Mouse (Mus musculus): ENCODE data around the gene Alpk3. TPM values are rescaled to one million over a fixed set of nuclear protein-coding genes. Genes with fewer than 3 reads are reported as not detected.
A peak's percentile ranks its signal among the peaks of the same experiment; 100 is the strongest.
"Not testable (repeated sequence)": the region's sequence is repeated elsewhere in the genome, so short reads cannot be mapped to it uniquely, and the experiment has no call there.

The Alpk3 gene
- polyA plus RNA-seq, 1 experiment from 2014 or later = 0.06 TPM

DNA sequence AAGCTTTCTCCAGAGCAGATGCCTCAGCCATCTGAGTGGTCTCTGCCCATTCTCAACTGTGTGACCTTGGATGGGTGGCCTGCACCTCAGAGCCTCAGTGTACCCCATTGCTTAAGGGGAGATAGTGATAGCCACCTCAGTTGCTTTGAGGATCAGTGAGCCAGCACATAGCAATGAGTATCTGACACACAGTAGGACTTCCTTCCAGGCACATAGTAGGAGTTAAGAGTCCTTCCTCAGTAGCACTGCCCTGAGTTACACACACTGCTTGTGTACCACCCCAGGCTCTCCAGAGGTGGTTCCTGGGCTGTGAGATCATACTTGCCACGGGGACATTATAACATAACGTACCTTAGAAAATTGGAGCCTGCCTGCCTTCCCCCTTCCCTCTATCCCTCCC is 76.5 kb downstream of the Alpk3 start:
- no peak overlapping the region for H3K4me2 ChIP-seq (ENCODE audit: low read length)
- WGBS = 72% methylated on average over 2 of the region's 2 CpGs
- no peaks in the 10 kb centered on the region for H3K9me3 ChIP-seq (ENCODE audit: control insufficient read depth, low read length)
- H3K36me3 ChIP-seq (ENCODE audit: control insufficient read depth, insufficient read depth) = no peaks in the 10 kb centered on the region
- H3K27ac ChIP-seq (ENCODE audit: low read length) = no peak overlapping the region
- H3K4me3 ChIP-seq (replicated peaks; ENCODE audit: low read length) = no peak overlapping the region
- H3K27me3 ChIP-seq (replicated peaks; ENCODE audit: control insufficient read depth, insufficient read depth, low read length) = no peaks in the 10 kb centered on the region
- H3K9ac ChIP-seq (replicated peaks; ENCODE audit: low read depth, low read length) = no peak overlapping the region
- ATAC-seq = no peak
- no peaks in the 10 kb centered on the region for H3K4me1 ChIP-seq (replicated peaks; ENCODE audit: control insufficient read depth, insufficient read depth, low read length)

DNA sequence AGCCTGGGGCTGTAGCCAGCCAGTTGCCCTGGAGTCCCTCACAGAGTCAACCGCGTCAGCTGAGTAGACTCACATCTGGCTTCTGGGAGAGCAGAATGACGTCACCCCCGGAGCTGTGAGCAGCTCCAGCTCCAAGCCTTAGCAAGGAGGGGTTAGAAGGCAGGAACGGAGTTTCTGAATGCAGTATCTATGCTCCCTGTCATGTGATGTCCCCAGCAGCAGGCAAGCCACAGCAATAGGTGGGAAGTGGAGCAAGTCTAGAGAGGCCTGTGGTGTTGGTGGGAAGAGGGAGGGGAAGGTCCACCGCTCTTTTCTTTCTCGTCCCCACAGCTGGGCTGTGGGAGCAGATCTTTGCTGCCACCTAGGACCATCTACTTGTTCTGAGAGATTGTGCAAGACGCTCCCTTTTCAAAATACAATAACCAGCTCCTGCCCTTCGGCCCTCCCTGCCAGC is 77.2 kb downstream of the Alpk3 start:
- H3K27ac ChIP-seq (ENCODE audit: low read length) = no peak overlapping the region
- H3K9me3 ChIP-seq (ENCODE audit: control insufficient read depth, low read length) = no peaks in the 10 kb centered on the region
- peak overlapping the region; percentile 24 for H3K4me2 ChIP-seq (ENCODE audit: low read length)
- 41% methylated on average over 9 of the region's 9 CpGs for WGBS
- no peaks in the 10 kb centered on the region for H3K27me3 ChIP-seq (replicated peaks; ENCODE audit: control insufficient read depth, insufficient read depth, low read length)
- H3K9ac ChIP-seq (replicated peaks; ENCODE audit: low read depth, low read length) = no peak overlapping the region
- ATAC-seq = peak; percentile 77
- no peak overlapping the region for H3K4me3 ChIP-seq (replicated peaks; ENCODE audit: low read length)
- no peaks in the 10 kb centered on the region for H3K36me3 ChIP-seq (ENCODE audit: control insufficient read depth, insufficient read depth)
- H3K4me1 ChIP-seq (replicated peaks; ENCODE audit: control insufficient read depth, insufficient read depth, low read length) = no peaks in the 10 kb centered on the region

DNA sequence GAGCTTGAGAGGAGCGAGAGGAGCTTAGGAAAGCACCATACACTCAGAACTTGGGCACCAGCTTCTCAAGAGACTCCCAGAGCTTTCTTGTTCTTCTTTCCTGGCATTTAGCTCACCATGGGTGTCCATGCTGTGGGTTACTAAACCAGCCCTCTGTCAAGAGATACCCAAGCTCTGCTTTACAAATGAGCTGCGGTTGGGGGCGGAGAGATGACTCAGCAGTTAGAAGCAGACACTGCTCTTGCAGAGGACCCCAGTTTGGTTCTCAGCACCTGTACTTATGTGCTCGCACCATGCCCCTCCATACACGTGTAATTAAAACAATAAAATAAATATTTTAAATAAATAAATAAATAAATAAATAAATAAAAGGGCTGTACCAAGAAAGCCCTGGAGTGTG is 79.9 kb downstream of the Alpk3 start:
- no peak overlapping the region for H3K4me2 ChIP-seq (ENCODE audit: low read length)
- ATAC-seq = no peak

DNA sequence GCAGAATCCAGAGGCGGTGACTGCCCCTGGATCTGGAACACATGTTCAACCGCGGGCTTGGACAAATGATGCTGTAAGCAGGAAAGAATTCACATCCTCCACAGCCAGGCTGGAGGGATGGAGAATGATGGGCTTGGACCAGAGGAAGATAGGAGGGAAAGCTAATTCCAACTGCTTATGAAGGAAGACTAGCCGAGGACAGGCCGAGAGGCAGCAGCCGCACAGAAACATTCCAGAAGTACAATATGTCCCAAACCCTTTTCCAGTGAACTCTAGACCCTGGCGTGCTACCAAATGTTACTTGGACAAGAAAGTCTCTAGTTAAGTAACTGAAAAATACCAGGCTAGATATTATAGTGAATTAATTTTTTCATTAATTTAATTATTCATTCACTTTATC is 81.7 kb downstream of the Alpk3 start:
- Histone ChIP-seq H3K27me3 (replicated peaks; ENCODE audit: control insufficient read depth, insufficient read depth, low read length) (no peaks in the 10 kb centered on the region), H3K9ac (replicated peaks; ENCODE audit: low read depth, low read length) (no peak overlapping the region), H3K36me3 (ENCODE audit: control insufficient read depth, insufficient read depth) (no peaks in the 10 kb centered on the region), H3K4me3 (replicated peaks; ENCODE audit: low read length) (no peak overlapping the region), H3K27ac (ENCODE audit: low read length) (no peak overlapping the region), H3K9me3 (ENCODE audit: control insufficient read depth, low read length) (no peaks in the 10 kb centered on the region), H3K4me2 (ENCODE audit: low read length) (no peak overlapping the region), H3K4me1 (replicated peaks; ENCODE audit: control insufficient read depth, insufficient read depth, low read length) (no peaks in the 10 kb centered on the region)
- ATAC-seq = no peak
- WGBS = 92% methylated on average over 7 of the region's 7 CpGs

More for the DNA sequence above, 79.9 kb downstream of the Alpk3 start:
- H3K9ac ChIP-seq (replicated peaks; ENCODE audit: low read depth, low read length) = no peak overlapping the region
- 84% methylated on average over 5 of the region's 5 CpGs for WGBS
- no peak overlapping the region for H3K27ac ChIP-seq (ENCODE audit: low read length)
- H3K27me3 ChIP-seq (replicated peaks; ENCODE audit: control insufficient read depth, insufficient read depth, low read length) = no peaks in the 10 kb centered on the region
- no peaks in the 10 kb centered on the region for H3K9me3 ChIP-seq (ENCODE audit: control insufficient read depth, low read length)
- no peaks in the 10 kb centered on the region for H3K4me1 ChIP-seq (replicated peaks; ENCODE audit: control insufficient read depth, insufficient read depth, low read length)
- H3K4me3 ChIP-seq (replicated peaks; ENCODE audit: low read length) = no peak overlapping the region
- H3K36me3 ChIP-seq (ENCODE audit: control insufficient read depth, insufficient read depth) = no peaks in the 10 kb centered on the region

DNA sequence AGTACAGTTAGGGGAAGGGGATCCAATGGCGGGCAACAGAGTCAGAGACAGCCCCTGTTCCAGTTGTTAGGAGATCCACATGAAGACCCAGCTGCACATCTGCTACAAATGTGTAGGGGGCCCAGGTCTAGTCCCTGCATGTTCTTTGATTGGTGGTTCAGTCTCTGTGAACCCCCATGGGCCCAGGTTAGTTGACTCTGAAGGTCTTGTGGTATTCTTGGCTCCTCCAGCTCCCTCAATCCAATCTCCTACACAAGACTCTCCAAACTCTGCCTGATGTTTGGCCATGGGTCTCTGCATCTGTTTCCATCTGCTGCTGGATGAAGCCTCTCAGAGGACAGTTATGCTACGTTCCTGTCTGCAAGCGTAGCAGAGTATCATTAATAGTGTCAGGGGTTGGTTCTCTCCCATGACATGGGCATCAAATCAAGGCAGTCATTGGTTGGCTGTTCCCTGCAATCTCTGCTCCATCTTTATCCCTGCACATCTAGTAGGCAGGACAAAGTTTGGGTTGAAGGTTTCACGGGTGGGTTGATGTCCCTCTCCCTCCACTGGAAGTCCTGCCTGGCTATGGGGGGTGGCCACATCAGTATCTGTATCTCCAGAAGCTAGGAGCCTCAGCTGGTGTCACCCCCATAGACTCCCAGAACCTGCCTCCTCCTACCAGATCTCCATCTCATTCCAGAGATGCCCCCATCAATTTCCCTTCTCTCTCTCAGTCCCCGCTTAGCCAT is 82.4 kb downstream of the Alpk3 start:
- H3K4me1 ChIP-seq (replicated peaks; ENCODE audit: control insufficient read depth, insufficient read depth, low read length) = no peaks in the 10 kb centered on the region
- no peaks in the 10 kb centered on the region for H3K9me3 ChIP-seq (ENCODE audit: control insufficient read depth, low read length)
- WGBS = 93% methylated on average over 5 of the region's 5 CpGs
- no peak overlapping the region for H3K9ac ChIP-seq (replicated peaks; ENCODE audit: low read depth, low read length)
- H3K4me2 ChIP-seq (ENCODE audit: low read length) = no peak overlapping the region
- no peaks in the 10 kb centered on the region for H3K27me3 ChIP-seq (replicated peaks; ENCODE audit: control insufficient read depth, insufficient read depth, low read length)
- ATAC-seq = no peak
- no peaks in the 10 kb centered on the region for H3K36me3 ChIP-seq (ENCODE audit: control insufficient read depth, insufficient read depth)
- H3K4me3 ChIP-seq (replicated peaks; ENCODE audit: low read length) = no peak overlapping the region
- H3K27ac ChIP-seq (ENCODE audit: low read length) = no peak overlapping the region

DNA sequence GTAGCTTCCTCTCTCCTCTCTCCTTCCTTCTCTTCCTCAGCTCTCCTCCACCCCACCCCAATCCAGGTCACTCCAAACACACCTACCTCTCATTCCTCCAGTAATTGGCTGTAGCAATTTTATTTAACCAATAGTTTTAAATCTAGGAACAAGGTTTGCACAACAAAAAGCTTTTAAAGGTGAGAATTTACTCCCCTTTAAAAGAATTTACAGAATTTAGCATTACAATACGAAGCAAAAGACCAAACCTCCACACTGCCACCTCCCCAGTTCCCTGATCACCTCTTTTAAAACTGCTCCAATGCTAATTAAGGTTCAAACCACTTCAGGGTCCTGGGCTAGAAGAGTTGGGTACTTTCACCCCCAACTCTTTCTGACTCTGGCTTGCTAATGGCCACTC is 84.1 kb downstream of the Alpk3 start:
- ATAC-seq = no peak
- H3K27me3 ChIP-seq (replicated peaks; ENCODE audit: control insufficient read depth, insufficient read depth, low read length) = no peaks in the 10 kb centered on the region
- H3K4me3 ChIP-seq (replicated peaks; ENCODE audit: low read length) = no peak overlapping the region
- no peak overlapping the region for H3K27ac ChIP-seq (ENCODE audit: low read length)
- H3K4me2 ChIP-seq (ENCODE audit: low read length) = no peak overlapping the region
- no peaks in the 10 kb centered on the region for H3K9me3 ChIP-seq (ENCODE audit: control insufficient read depth, low read length)
- no peak overlapping the region for H3K9ac ChIP-seq (replicated peaks; ENCODE audit: low read depth, low read length)
- no peaks in the 10 kb centered on the region for H3K4me1 ChIP-seq (replicated peaks; ENCODE audit: control insufficient read depth, insufficient read depth, low read length)
- no peaks in the 10 kb centered on the region for H3K36me3 ChIP-seq (ENCODE audit: control insufficient read depth, insufficient read depth)
- WGBS = 64% methylated on average over 1 of the region's 1 CpGs

DNA sequence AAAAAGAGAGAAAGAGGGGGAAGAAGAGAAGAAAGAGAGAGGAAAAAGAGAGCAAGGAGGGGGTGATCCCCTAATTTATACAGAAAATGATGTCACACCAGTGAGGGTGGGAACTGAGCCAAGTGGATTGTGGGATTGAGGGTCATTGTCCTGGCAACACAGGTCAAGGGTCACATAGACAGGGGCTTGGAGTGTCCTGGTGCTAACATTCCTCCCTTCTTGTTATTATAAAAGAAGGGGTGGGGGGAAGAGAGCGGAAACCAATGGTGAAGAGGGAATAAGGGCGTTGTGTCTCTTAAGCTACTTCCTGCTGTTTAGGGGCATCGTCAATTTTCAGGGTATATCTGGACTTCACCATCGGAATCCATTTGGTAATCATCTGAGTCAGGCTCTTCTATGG is 85.7 kb downstream of the Alpk3 start:
- not testable (repeated sequence) for H3K4me2 ChIP-seq (ENCODE audit: low read length); H3K36me3 ChIP-seq (ENCODE audit: control insufficient read depth, insufficient read depth); H3K9me3 ChIP-seq (ENCODE audit: control insufficient read depth, low read length); H3K4me3 ChIP-seq (replicated peaks; ENCODE audit: low read length); H3K27me3 ChIP-seq (replicated peaks; ENCODE audit: control insufficient read depth, insufficient read depth, low read length); ATAC-seq; H3K9ac ChIP-seq (replicated peaks; ENCODE audit: low read depth, low read length); H3K27ac ChIP-seq (ENCODE audit: low read length); H3K4me1 ChIP-seq (replicated peaks; ENCODE audit: control insufficient read depth, insufficient read depth, low read length)
- WGBS = 77% methylated on average over 4 of the region's 4 CpGs

DNA sequence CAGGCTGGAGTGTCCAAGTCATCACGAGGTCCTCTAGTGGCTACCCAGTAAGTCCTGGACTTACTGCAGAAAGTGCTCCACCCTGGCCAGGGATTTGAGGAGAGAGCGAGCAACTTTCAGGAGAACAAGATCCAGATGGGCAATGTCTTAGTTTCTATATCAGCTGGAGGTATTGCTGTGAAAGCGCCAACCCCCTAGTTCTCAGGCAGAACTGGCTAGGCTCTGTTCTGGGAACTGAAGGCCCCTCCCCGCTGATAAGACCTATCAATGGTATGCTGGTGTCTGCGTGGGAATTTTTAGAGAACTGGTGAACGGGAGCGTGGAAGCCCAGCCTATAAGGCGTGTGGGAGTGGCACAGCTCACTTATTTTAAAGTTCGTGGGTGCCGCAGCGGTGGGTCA is 92.4 kb downstream of the Alpk3 start:
- WGBS = 92% methylated on average over 11 of the region's 11 CpGs
- no peaks in the 10 kb centered on the region for H3K4me1 ChIP-seq (replicated peaks; ENCODE audit: control insufficient read depth, insufficient read depth, low read length)
- no peak overlapping the region for H3K4me2 ChIP-seq (ENCODE audit: low read length)
- H3K4me3 ChIP-seq (replicated peaks; ENCODE audit: low read length) = no peak overlapping the region
- H3K9me3 ChIP-seq (ENCODE audit: control insufficient read depth, low read length) = peaks cover 2% of the 10 kb centered on the region; the same call in 1 of the 2 replicates
- no peaks in the 10 kb centered on the region for H3K27me3 ChIP-seq (replicated peaks; ENCODE audit: control insufficient read depth, insufficient read depth, low read length)
- no peaks in the 10 kb centered on the region for H3K36me3 ChIP-seq (ENCODE audit: control insufficient read depth, insufficient read depth)
- no peak overlapping the region for H3K9ac ChIP-seq (replicated peaks; ENCODE audit: low read depth, low read length)
- no peak for ATAC-seq
- H3K27ac ChIP-seq (ENCODE audit: low read length) = no peak overlapping the region

DNA sequence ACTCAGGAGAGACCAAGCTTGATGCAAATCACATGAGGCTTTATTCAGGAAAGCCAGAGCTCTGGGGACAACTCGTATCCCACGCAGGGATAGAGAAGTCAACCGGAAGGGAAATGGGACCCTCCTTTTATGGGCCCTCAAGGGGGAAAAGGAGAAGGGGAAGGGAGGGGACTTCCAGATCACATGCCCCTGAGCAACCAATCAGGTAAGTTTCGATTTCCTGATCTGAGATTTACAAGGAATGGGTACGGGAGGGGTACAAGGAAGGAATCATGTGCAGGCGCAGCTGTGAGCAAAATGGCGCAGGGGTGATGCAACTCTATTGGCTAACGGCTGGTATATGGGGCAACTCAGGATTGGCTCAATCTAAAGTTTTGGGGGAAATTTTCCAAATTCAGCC is 93.8 kb downstream of the Alpk3 start:
- no peak overlapping the region for H3K27ac ChIP-seq (ENCODE audit: low read length)
- H3K4me1 ChIP-seq (replicated peaks; ENCODE audit: control insufficient read depth, insufficient read depth, low read length) = no peaks in the 10 kb centered on the region
- ATAC-seq = no peak
- H3K36me3 ChIP-seq (ENCODE audit: control insufficient read depth, insufficient read depth) = no peaks in the 10 kb centered on the region
- WGBS = 95% methylated on average over 8 of the region's 8 CpGs
- H3K9me3 ChIP-seq (ENCODE audit: control insufficient read depth, low read length) = peaks cover 2% of the 10 kb centered on the region; the same call in 1 of the 2 replicates
- no peak overlapping the region for H3K4me3 ChIP-seq (replicated peaks; ENCODE audit: low read length)
- H3K9ac ChIP-seq (replicated peaks; ENCODE audit: low read depth, low read length) = no peak overlapping the region
- H3K4me2 ChIP-seq (ENCODE audit: low read length) = no peak overlapping the region
- no peaks in the 10 kb centered on the region for H3K27me3 ChIP-seq (replicated peaks; ENCODE audit: control insufficient read depth, insufficient read depth, low read length)

DNA sequence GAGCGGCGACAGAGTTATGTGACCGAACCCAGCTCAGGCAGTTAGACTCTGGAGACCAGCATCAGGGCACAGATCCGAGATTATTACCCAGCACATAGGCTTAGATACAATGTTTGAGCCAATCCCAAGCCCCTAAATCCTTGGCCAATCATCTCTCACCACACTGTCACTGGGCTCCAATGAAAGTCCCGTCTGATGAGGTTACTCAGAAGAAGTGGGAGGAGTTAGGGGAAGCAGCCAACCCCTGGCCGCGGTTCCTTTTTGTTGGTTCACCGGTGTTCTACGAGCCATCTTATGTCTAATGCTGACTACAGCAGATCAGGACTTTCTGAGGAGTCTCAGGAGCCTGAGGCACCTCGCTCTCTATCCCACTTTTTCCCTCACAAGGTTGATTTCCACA is 94.9 kb downstream of the Alpk3 start:
- Histone ChIP-seq H3K9ac (replicated peaks; ENCODE audit: low read depth, low read length) (no peak overlapping the region), H3K4me1 (replicated peaks; ENCODE audit: control insufficient read depth, insufficient read depth, low read length) (no peaks in the 10 kb centered on the region), H3K4me3 (replicated peaks; ENCODE audit: low read length) (no peak overlapping the region), H3K4me2 (ENCODE audit: low read length) (no peak overlapping the region), H3K9me3 (ENCODE audit: control insufficient read depth, low read length) (peaks cover 2% of the 10 kb centered on the region; the same call in 1 of the 2 replicates), H3K36me3 (ENCODE audit: control insufficient read depth, insufficient read depth) (no peaks in the 10 kb centered on the region), H3K27me3 (replicated peaks; ENCODE audit: control insufficient read depth, insufficient read depth, low read length) (no peaks in the 10 kb centered on the region), H3K27ac (ENCODE audit: low read length) (no peak overlapping the region)
- 92% methylated on average over 10 of the region's 10 CpGs for WGBS
- no peak for ATAC-seq

Measured in forebrain, embryonic 16.5 days (tissue).